Mouse (Mus musculus) stomach, embryonic 15.5 days (tissue): Measurements from ENCODE around the gene Atp5g2. TPM values are rescaled to one million over a fixed set of nuclear protein-coding genes. Genes with fewer than 3 reads are reported as not detected.

Experiments used
- ATAC-seq: fragments of 200-750 bp; cut with Nextera tagmentation; 2 replicates; pipeline ENCODE4 v1.8.0; 2017; ENCODE audit warnings: low read depth, moderate number of reproducible peaks, moderate TSS enrichment; ENCODE audit not compliant: insufficient read depth, low FRiP score
- H3K27ac ChIP-seq: fragments of 300-500 bp; sonication (generic); 2 replicates; pipeline ENCODE4 v1.5.1; 2015; ENCODE audit warnings: mild to moderate bottlenecking, inconsistent platforms
- H3K27me3 ChIP-seq: fragments of 300-500 bp; sonication (generic); replicated peaks from 2 replicates; pipeline ENCODE4 v1.6.1; 2015; ENCODE audit warnings: inconsistent platforms
- H3K36me3 ChIP-seq: fragments of 300-500 bp; sonication (generic); 2 replicates; pipeline ENCODE4 v1.6.1; 2015; ENCODE audit warnings: inconsistent platforms
- H3K4me1 ChIP-seq: fragments of 300-500 bp; sonication (generic); 2 replicates; pipeline ENCODE4 v1.6.1; 2015; ENCODE audit warnings: inconsistent platforms
- H3K4me2 ChIP-seq: fragments of 300-500 bp; sonication (generic); 2 replicates; pipeline ENCODE4 v1.6.1; 2015; ENCODE audit warnings: mild to moderate bottlenecking, inconsistent platforms
- H3K4me3 ChIP-seq: fragments of 300-500 bp; sonication (generic); replicated peaks from 2 replicates; pipeline ENCODE4 v1.5.1; 2015; ENCODE audit warnings: inconsistent platforms
- H3K9ac ChIP-seq: fragments of 300-500 bp; sonication (generic); 2 replicates; pipeline ENCODE4 v1.6.1; 2015; ENCODE audit warnings: inconsistent platforms
- H3K9me3 ChIP-seq: fragments of 300-500 bp; sonication (generic); 2 replicates; pipeline ENCODE4 v1.6.1; 2016; ENCODE audit warnings: inconsistent platforms
- WGBS: fragments of 180-500 bp; shearing (Covaris S2); methylation state at CpG from one replicate; pipeline ENCODE4 v1.1.7; 2015; 5-methylcytosine and 5-hydroxymethylcytosine counted together
- polyA plus RNA-seq: library from polyadenylated mRNA; unstranded; fragments of >200 nt; fragmentation: Nextera tagmentation; extraction: Ambion mirVana; gene quantifications from 2 replicates; pipeline ENCODE4 v1.2.1, GENCODE M21; 2015

Gene Atp5g2
- polyA plus RNA-seq, 1 experiment from 2014 or later, result 57.1 TPM

GRCm38 (mm10) chr15:102693600-102693999 lies 21.4 kb upstream of the Atp5g2 start:
- Histone ChIP-seq H3K27me3 (peaks cover 82% of the 10 kb centered on the region), H3K9ac (no peak overlapping the region), H3K9me3 (no peaks in the 10 kb centered on the region), H3K4me2 (peak overlapping the region; percentile 91), H3K4me1 (peaks cover 20% of the 10 kb centered on the region), H3K36me3 (no peaks in the 10 kb centered on the region), H3K27ac (no peak overlapping the region), H3K4me3 (peak overlapping the region; percentile 48)
- WGBS, result under 1% methylated on average over 11 of the region's 11 CpGs
- ATAC-seq, result peak; percentile 74

- Histone ChIP-seq H3K4me1 (peaks cover 20% of the 10 kb centered on the region), H3K9ac (0 out of 2 replicates have a peak overlapping the region, but pooled peaks have one; percentile 10), H3K27me3 (peaks cover 77% of the 10 kb centered on the region), H3K4me3 (peak overlapping the region; percentile 48), H3K36me3 (no peaks in the 10 kb centered on the region), H3K9me3 (no peaks in the 10 kb centered on the region), H3K27ac (no peak overlapping the region), H3K4me2 (peak overlapping the region; percentile 91)
- peak; percentile 56 for ATAC-seq
- under 1% methylated on average over 32 of the region's 32 CpGs for WGBS
Observed at GRCm38 (mm10) chr15:102692991-102693411, 20.8 kb upstream of the Atp5g2 start.

GRCm38 (mm10) chr15:102692321-102692804 lies 20.2 kb upstream of the Atp5g2 start:
- Histone ChIP-seq H3K27me3 (peaks cover 70% of the 10 kb centered on the region), H3K9ac (no peak overlapping the region), H3K9me3 (no peaks in the 10 kb centered on the region), H3K4me2 (peak overlapping the region; percentile 91), H3K4me3 (peak overlapping the region; percentile 48), H3K36me3 (no peaks in the 10 kb centered on the region), H3K4me1 (peaks cover 20% of the 10 kb centered on the region), H3K27ac (no peak overlapping the region)
- WGBS, result 3% methylated on average over 26 of the region's 26 CpGs
- ATAC-seq, result no peak

- Histone ChIP-seq H3K27ac (no peak overlapping the region), H3K9ac (no peak overlapping the region), H3K4me1 (no peaks in the 10 kb centered on the region), H3K36me3 (no peaks in the 10 kb centered on the region), H3K4me3 (no peak overlapping the region), H3K27me3 (peaks cover 14% of the 10 kb centered on the region), H3K4me2 (no peak overlapping the region), H3K9me3 (no peaks in the 10 kb centered on the region)
- ATAC-seq, result no peak
- 19% methylated on average over 4 of the region's 4 CpGs for WGBS
Observed at GRCm38 (mm10) chr15:102685791-102686190, 13.6 kb upstream of the Atp5g2 start.

GRCm38 (mm10) chr15:102683670-102684069 lies 11.5 kb upstream of the Atp5g2 start:
- no peaks in the 10 kb centered on the region for H3K9me3 ChIP-seq
- no peak overlapping the region for H3K9ac ChIP-seq
- no peak for ATAC-seq
- H3K27ac ChIP-seq, result no peak overlapping the region
- 9% methylated on average over 1 of the region's 1 CpGs for WGBS
- no peak overlapping the region for H3K4me3 ChIP-seq
- no peaks in the 10 kb centered on the region for H3K4me1 ChIP-seq
- H3K4me2 ChIP-seq, result no peak overlapping the region
- H3K36me3 ChIP-seq, result no peaks in the 10 kb centered on the region
- H3K27me3 ChIP-seq, result 0 out of 2 replicates have a peak, but pooled peaks cover 4% of the 10 kb centered on the region

GRCm38 (mm10) chr15:102676345-102676744 lies 4.2 kb upstream of the Atp5g2 start:
- Histone ChIP-seq H3K27ac (no peak overlapping the region), H3K9me3 (no peaks in the 10 kb centered on the region), H3K4me3 (no peak overlapping the region), H3K9ac (no peak overlapping the region), H3K4me1 (0 out of 2 replicates have a peak, but pooled peaks cover 6% of the 10 kb centered on the region), H3K4me2 (no peak overlapping the region), H3K36me3 (no peaks in the 10 kb centered on the region), H3K27me3 (no peaks in the 10 kb centered on the region)
- no peak for ATAC-seq
- 90% methylated on average over 2 of the region's 2 CpGs for WGBS

GRCm38 (mm10) chr15:102673548-102673947 lies 1.4 kb upstream of the Atp5g2 start:
- Histone ChIP-seq H3K27ac (peak overlapping the region; percentile 99), H3K9ac (no peak overlapping the region), H3K27me3 (no peaks in the 10 kb centered on the region), H3K4me1 (peaks cover 10% of the 10 kb centered on the region), H3K4me3 (peak overlapping the region; percentile 29), H3K9me3 (no peaks in the 10 kb centered on the region), H3K36me3 (no peaks in the 10 kb centered on the region; the same call in 1 of the 2 replicates), H3K4me2 (peak overlapping the region; percentile 80)
- 4% methylated on average over 10 of the region's 10 CpGs for WGBS
- peak; percentile 58 for ATAC-seq

- Histone ChIP-seq H3K27me3 (no peaks in the 10 kb centered on the region), H3K9me3 (no peaks in the 10 kb centered on the region), H3K9ac (peak overlapping the region; percentile 53), H3K4me3 (peak overlapping the region; percentile 53), H3K4me2 (peak overlapping the region; percentile 80), H3K27ac (peak overlapping the region; percentile 99), H3K4me1 (peaks cover 10% of the 10 kb centered on the region), H3K36me3 (peaks cover 5% of the 10 kb centered on the region)
- WGBS, result under 1% methylated on average over 33 of the region's 34 CpGs
- peak; percentile 59 for ATAC-seq
Observed at GRCm38 (mm10) chr15:102671721-102672214, 384 bp downstream of the Atp5g2 start.

GRCm38 (mm10) chr15:102670767-102671575 lies 1.2 kb downstream of the Atp5g2 start:
- peak; percentile 91 for ATAC-seq
- Histone ChIP-seq H3K36me3 (peaks cover 10% of the 10 kb centered on the region), H3K9ac (peak overlapping the region; percentile 93), H3K9me3 (no peaks in the 10 kb centered on the region), H3K27me3 (no peaks in the 10 kb centered on the region), H3K4me3 (peak overlapping the region; percentile 77), H3K4me2 (peak overlapping the region; percentile 80), H3K27ac (peak overlapping the region; percentile 99), H3K4me1 (peaks cover 10% of the 10 kb centered on the region)
- WGBS, result under 1% methylated on average over 53 of the region's 53 CpGs

- ATAC-seq, result no peak
- H3K4me2 ChIP-seq, result peak overlapping the region; percentile 63
- H3K27ac ChIP-seq, result peak overlapping the region; percentile 91
- WGBS, result 8% methylated on average over 6 of the region's 6 CpGs
- peaks cover 12% of the 10 kb centered on the region for H3K36me3 ChIP-seq
- peaks cover 10% of the 10 kb centered on the region for H3K4me1 ChIP-seq
- H3K4me3 ChIP-seq, result peak overlapping the region; percentile 77
- H3K9ac ChIP-seq, result peak overlapping the region; percentile 93
- no peaks in the 10 kb centered on the region for H3K27me3 ChIP-seq
- no peaks in the 10 kb centered on the region for H3K9me3 ChIP-seq
Observed at GRCm38 (mm10) chr15:102670281-102670680, 1.9 kb downstream of the Atp5g2 start.

GRCm38 (mm10) chr15:102669571-102669970 lies 2.6 kb downstream of the Atp5g2 start:
- no peak overlapping the region for H3K9ac ChIP-seq
- H3K9me3 ChIP-seq, result no peaks in the 10 kb centered on the region
- H3K4me1 ChIP-seq, result peaks cover 10% of the 10 kb centered on the region
- H3K27ac ChIP-seq, result no peak overlapping the region
- ATAC-seq, result no peak
- no peaks in the 10 kb centered on the region for H3K27me3 ChIP-seq
- H3K4me3 ChIP-seq, result no peak overlapping the region
- peaks cover 18% of the 10 kb centered on the region for H3K36me3 ChIP-seq
- WGBS, result 82% methylated on average over 8 of the region's 8 CpGs
- H3K4me2 ChIP-seq, result peak overlapping the region; percentile 63

- no peak overlapping the region for H3K4me2 ChIP-seq
- peak; percentile 54; the same call in 1 of the 2 replicates for ATAC-seq
- no peaks in the 10 kb centered on the region for H3K9me3 ChIP-seq
- no peak overlapping the region for H3K4me3 ChIP-seq
- H3K36me3 ChIP-seq, result peaks cover 33% of the 10 kb centered on the region
- H3K9ac ChIP-seq, result no peak overlapping the region
- no peaks in the 10 kb centered on the region for H3K27me3 ChIP-seq
- peaks cover 4% of the 10 kb centered on the region for H3K4me1 ChIP-seq
- H3K27ac ChIP-seq, result no peak overlapping the region
- 47% methylated on average over 4 of the region's 4 CpGs for WGBS
Observed at GRCm38 (mm10) chr15:102665494-102665893, 6.7 kb downstream of the Atp5g2 start.
